Mouse (Mus musculus): ENCODE data around the gene Osm. TPM values are rescaled to one million over a fixed set of nuclear protein-coding genes. Genes with fewer than 3 reads are reported as not detected.

Gene Osm
- polyA plus RNA-seq, 1 experiment from 2014 or later: not detected

DNA sequence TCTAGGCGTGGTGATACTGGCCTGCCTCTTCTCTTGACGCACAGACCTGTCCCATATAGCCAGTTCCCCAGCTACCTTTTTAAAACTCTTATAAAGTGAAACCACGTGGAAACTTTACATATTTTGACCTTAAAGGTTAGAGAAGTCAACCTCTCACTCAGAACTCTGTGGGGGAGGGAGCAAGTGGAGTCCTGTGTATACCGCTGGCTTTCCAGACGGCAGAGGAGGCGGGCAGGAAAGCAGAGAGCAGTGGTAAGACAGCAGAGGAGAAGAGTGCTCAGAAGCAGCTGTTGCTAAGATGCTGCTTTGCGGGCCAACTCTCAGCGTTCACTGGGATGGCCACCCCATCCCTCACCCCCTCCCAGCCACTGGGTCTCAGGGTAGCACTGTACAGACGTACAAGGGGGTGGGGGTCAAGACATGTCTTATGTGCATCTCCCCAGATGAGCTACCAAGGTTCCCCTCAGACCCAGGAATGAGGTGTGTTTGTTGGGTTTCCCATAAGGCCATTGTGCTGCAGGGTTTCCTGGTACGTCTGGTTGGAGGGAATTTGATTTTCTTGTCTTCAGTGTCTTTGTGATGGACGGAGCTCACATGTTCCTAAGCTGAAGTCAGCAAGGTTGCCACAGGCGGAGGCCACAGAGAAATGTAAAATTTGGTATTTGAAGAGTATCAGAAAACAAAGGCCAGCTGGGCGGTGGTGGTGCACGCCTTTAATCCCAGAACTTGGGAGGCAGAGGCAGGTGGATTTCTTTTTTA lies 11.2 kb downstream of the Osm start:
- no peak for ATAC-seq
- 82% methylated on average over 14 of the region's 14 CpGs for WGBS

DNA sequence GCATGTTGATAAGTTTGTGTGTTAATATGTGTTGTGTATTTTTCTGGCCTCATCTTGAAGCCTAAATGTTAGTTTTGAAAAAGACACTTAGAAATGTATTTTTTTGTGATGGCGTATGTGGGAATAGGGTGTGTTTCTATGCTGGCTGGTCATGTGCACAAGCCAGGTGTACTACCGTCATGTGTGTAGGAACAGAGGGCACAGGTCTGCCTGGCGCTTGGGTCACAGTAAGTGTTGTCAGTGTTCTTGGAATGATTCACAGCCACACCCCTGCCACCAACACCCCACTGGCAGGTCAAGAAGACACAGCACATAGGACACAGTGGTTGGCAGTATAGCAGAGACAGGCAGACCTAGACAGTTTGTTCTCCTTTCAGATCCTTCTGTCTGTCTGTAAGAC lies 12.9 kb downstream of the Osm start:
- Histone ChIP-seq H3K9me3 (no peaks in the 10 kb centered on the region), H3K4me1 (replicated peaks) (no peaks in the 10 kb centered on the region), H3K27me3 (no peaks in the 10 kb centered on the region), H3K36me3 (no peaks in the 10 kb centered on the region), H3K9ac (replicated peaks) (no peak overlapping the region), H3K4me3 (replicated peaks) (no peak overlapping the region), H3K27ac (no peak overlapping the region), H3K4me2 (replicated peaks) (no peak overlapping the region)
- ATAC-seq: no peak
- 97% methylated on average over 3 of the region's 3 CpGs for WGBS

More for the DNA sequence above, 11.2 kb downstream of the Osm start:
- no peak overlapping the region for H3K4me3 ChIP-seq (replicated peaks)
- no peak overlapping the region for H3K4me2 ChIP-seq (replicated peaks)
- no peak overlapping the region for H3K9ac ChIP-seq (replicated peaks)
- H3K4me1 ChIP-seq (replicated peaks): no peaks in the 10 kb centered on the region
- no peaks in the 10 kb centered on the region for H3K36me3 ChIP-seq
- H3K9me3 ChIP-seq: no peaks in the 10 kb centered on the region
- H3K27ac ChIP-seq: no peak overlapping the region
- no peaks in the 10 kb centered on the region for H3K27me3 ChIP-seq

DNA sequence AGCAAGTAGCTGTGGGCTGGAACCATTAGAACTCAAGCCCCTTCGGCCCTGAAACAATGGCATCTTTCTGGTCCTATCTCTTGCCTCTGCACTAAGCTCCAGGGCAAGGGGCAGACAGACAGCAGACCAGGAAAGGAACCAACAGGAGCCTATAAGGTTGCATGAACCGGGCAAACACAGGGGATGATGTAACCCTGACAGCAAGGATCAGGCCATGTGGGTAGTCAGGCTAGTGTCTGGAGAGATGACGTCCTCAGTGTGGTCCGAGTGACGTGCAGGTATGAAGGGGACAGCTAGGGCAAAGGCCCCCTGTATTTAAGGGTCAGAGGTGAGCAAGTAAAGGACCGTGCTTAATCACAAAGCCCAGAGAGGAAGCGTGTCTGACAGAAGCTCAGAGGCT lies 14.1 kb downstream of the Osm start:
- Histone ChIP-seq H3K27me3 (no peaks in the 10 kb centered on the region), H3K4me2 (replicated peaks) (no peak overlapping the region), H3K27ac (no peak overlapping the region), H3K9ac (replicated peaks) (no peak overlapping the region), H3K36me3 (no peaks in the 10 kb centered on the region), H3K4me1 (replicated peaks) (no peaks in the 10 kb centered on the region), H3K9me3 (no peaks in the 10 kb centered on the region), H3K4me3 (replicated peaks) (no peak overlapping the region)
- ATAC-seq: no peak
- WGBS: 75% methylated on average over 7 of the region's 7 CpGs

DNA sequence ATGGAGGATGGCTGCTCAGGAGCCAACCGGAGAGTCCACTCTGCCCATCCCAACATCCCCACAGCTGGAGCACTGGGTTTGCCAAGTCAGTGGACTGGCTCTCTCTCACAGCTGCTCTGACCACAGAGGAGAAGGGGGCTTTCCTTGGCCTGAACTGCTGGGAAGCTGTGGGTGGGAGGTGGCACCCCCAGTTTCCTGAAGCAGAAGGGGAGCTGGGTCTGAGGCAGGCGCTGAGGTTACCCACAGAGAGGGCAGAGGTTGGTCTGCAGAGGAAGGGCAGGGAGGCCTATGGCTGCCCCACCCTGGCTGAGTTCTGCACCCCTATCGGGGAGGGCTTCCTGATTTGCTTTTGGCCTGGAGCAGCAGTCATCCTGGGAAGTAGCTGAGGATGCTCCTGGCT lies 15.2 kb downstream of the Osm start:
- Histone ChIP-seq H3K9me3 (no peaks in the 10 kb centered on the region), H3K4me3 (replicated peaks) (no peak overlapping the region), H3K9ac (replicated peaks) (no peak overlapping the region), H3K27me3 (no peaks in the 10 kb centered on the region), H3K4me2 (replicated peaks) (no peak overlapping the region), H3K36me3 (no peaks in the 10 kb centered on the region), H3K27ac (no peak overlapping the region), H3K4me1 (replicated peaks) (no peaks in the 10 kb centered on the region)
- WGBS: 75% methylated on average over 3 of the region's 3 CpGs
- ATAC-seq: no peak

DNA sequence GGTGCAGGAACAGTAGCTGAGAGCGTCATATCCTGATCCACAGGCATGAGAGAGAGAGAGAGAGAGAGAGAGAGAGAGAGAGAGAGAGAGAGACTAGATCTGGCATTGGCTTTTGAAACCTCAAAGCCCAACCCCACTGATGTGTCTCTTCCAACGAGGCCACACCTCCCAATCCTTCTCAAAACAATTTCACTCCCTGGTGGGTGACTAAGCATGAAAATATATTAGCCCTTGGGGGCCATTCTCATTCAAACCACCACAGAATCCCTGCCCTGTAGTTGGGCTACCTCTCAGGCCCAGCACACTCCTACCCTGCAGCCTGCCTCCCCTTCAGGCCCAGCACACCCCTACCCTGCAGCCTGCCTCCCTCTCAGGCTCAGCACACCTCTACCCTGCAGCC lies 16.7 kb downstream of the Osm start:
- Histone ChIP-seq H3K4me1 (replicated peaks) (no peaks in the 10 kb centered on the region), H3K27me3 (no peaks in the 10 kb centered on the region), H3K4me3 (replicated peaks) (no peak overlapping the region), H3K9ac (replicated peaks) (no peak overlapping the region), H3K4me2 (replicated peaks) (no peak overlapping the region), H3K27ac (no peak overlapping the region), H3K36me3 (no peaks in the 10 kb centered on the region), H3K9me3 (no peaks in the 10 kb centered on the region)
- WGBS: 89% methylated on average over 2 of the region's 2 CpGs
- no peak for ATAC-seq

DNA sequence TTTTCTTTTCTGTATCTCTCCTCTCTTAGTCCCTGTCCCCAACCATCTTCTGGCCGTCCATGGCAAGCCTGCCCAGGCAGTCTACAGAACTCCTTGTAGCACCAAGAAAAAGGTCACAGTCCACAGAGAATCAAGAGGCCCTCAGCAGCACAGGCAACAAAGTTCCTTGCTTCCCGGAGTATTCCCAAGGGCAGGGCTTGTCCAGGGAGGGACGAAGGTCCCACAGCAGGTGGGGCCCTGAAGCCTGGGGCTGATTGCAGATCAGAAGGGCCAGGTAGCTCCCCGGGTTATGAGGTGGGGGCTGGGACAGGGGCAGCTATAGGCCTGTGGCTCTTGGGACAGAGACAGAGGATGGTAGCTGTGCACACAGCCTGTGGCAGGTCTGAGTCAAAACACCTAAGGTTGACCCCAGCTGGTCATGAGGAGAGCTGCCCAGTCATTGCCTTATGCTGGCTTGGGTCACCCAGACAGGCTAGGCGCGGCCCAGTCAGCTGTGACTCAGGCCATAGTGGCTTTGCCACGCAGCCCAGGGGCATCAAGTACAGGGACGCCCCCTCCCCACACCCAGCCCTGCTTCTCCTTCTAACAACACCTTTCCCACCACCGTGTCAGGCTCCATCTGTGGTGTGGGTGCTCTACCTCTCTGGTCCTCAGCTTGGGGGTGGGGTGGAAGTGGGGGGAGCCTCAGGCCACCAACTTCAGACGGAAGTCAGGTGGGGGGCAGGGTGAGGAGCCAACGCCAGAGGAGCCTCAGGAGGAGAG lies 20.8 kb downstream of the Osm start, which contains the start of gene Lif:
Gene Lif (plus strand): TSS at position 712 of the 762 bp plus-strand sequence.
- WGBS: 68% methylated on average over 11 of the region's 11 CpGs

DNA sequence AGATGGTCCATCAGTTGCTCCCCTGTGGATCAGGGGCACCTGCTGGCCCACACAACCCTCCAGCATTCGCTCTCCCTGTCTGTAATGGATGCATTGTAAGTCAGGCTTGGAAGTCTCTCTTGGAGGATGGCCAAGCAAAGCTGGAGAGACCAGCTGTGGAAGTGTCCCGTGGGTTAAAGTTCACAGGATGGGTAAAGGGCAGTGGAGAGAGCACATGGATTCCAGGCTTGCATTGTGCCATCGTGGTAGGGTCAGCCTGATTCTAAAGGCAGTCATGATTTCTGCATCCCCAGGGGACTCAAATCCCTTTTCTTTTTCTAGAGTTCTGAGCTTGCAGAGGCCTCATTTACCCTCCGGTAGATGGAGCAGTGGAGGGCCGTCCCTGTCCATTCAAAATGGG lies 21.5 kb downstream of the Osm start:
- Histone ChIP-seq H3K4me3 (replicated peaks) (no peak overlapping the region), H3K9ac (replicated peaks) (no peak overlapping the region), H3K27me3 (0 out of 2 replicates have a peak, but pooled peaks cover 8% of the 10 kb centered on the region), H3K36me3 (no peaks in the 10 kb centered on the region), H3K9me3 (no peaks in the 10 kb centered on the region), H3K4me1 (replicated peaks) (peaks cover 14% of the 10 kb centered on the region), H3K27ac (no peak overlapping the region), H3K4me2 (replicated peaks) (no peak overlapping the region)
- no peak for ATAC-seq
- WGBS: 62% methylated on average over 5 of the region's 5 CpGs

More for the DNA sequence above, 20.8 kb downstream of the Osm start, which contains the start of gene Lif:
- Histone ChIP-seq H3K9me3 (no peaks in the 10 kb centered on the region), H3K4me3 (replicated peaks) (no peak within 1 kb of the TSS), H3K27me3 (0 out of 2 replicates have a peak, but pooled peaks cover 3% of the 10 kb centered on the region), H3K9ac (replicated peaks) (no peak within 1 kb of the TSS), H3K4me2 (replicated peaks) (no peak within 1 kb of the TSS), H3K4me1 (replicated peaks) (peaks cover 8% of the 10 kb centered on the region), H3K27ac (no peak within 1 kb of the TSS), H3K36me3 (no peaks in the 10 kb centered on the region)
- no peak for ATAC-seq

DNA sequence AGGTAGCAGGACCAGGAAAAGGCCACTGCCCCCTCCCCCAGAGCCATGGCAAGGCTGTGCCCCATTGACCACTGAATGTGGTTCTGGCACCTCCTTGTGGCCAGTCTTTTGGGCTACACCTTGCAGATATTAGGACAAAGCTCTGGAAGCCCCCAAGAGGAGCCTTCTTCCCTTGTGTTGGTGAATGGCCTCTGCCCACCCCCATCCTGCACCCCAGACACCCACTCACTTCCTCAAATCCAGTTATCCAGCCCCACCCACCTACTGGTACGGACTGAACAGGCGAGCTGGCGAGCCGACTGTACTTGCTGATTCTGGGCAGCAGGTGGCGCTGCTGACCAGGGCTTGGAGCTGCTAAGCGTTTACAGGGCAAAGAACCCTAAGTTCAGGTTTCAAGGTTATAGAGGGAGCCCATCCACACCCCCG lies 22.4 kb downstream of the Osm start:
- Histone ChIP-seq H3K4me3 (replicated peaks) (peak overlapping the region; percentile 25), H3K4me1 (replicated peaks) (peaks cover 16% of the 10 kb centered on the region), H3K27ac (no peak overlapping the region), H3K9ac (replicated peaks) (no peak overlapping the region), H3K36me3 (no peaks in the 10 kb centered on the region), H3K4me2 (replicated peaks) (peak overlapping the region; percentile 51), H3K27me3 (peaks cover 11% of the 10 kb centered on the region; the same call in 1 of the 2 replicates), H3K9me3 (no peaks in the 10 kb centered on the region)
- peak; percentile 63 for ATAC-seq
- WGBS: 1% methylated on average over 7 of the region's 7 CpGs

DNA sequence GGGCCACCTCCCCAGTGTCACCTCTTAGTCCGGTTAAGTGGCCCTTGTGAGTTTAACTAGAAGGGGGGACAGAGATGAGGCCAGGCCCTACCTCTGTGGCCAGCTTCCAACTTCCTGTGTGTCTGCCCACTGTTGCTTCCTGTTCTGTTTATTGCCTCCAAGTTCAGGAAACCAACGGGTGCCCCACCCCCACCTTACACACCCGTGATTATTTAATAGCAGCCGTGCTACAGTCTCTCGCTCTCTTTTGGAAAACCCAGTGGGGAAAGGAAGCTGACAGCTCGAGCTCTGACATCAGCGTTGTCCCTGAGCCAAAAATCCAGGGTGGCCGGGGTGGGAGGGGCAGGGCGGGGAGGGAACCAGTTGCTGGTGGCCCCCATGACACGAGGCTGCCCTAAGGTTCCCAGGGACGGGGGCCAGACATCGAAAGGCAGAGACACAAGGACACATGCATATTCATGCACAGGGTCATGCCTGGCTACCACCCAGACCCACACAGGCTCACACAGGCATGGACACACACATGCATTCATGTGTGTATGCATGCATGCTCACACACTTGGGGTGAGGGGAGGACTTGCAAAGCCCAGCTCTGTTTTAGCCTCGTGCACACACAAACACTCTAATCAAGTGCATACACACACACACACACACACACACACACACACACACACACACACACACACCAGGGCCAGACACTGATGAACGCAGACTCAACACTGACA lies 24.4 kb downstream of the Osm start:
- Histone ChIP-seq H3K9me3 (no peaks in the 10 kb centered on the region), H3K4me3 (replicated peaks) (no peak overlapping the region), H3K9ac (replicated peaks) (no peak overlapping the region), H3K27me3 (peaks cover 31% of the 10 kb centered on the region), H3K4me2 (replicated peaks) (no peak overlapping the region), H3K27ac (no peak overlapping the region), H3K36me3 (no peaks in the 10 kb centered on the region), H3K4me1 (replicated peaks) (peaks cover 16% of the 10 kb centered on the region)
- no peak for ATAC-seq
- 50% methylated on average over 14 of the region's 14 CpGs for WGBS

DNA sequence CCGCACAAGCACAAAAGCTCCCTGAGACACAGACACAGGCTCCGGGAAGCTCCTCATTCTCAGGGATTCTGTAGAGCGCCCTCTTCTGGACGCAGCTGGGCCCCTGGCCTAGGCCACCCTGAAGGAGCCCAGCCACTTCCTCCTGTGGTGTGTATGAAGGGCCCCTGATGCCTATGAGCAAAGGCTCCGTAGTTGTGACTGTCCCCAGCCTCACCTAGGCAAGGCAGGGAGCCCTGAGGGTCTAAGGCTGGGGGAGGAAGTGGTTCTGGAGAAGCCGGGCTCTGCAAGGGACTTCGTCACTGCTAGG lies 24.9 kb downstream of the Osm start:
- Histone ChIP-seq H3K9ac (replicated peaks) (no peak overlapping the region), H3K27ac (no peak overlapping the region), H3K4me3 (replicated peaks) (no peak overlapping the region), H3K4me2 (replicated peaks) (no peak overlapping the region), H3K27me3 (peaks cover 36% of the 10 kb centered on the region), H3K9me3 (no peaks in the 10 kb centered on the region), H3K36me3 (no peaks in the 10 kb centered on the region), H3K4me1 (replicated peaks) (peaks cover 16% of the 10 kb centered on the region)
- ATAC-seq: 0 out of 2 replicates have a peak, but pooled peaks have one; percentile 15
- whole genome bisulfite sequencing: 40% methylated on average over 7 of the region's 7 CpGs

DNA sequence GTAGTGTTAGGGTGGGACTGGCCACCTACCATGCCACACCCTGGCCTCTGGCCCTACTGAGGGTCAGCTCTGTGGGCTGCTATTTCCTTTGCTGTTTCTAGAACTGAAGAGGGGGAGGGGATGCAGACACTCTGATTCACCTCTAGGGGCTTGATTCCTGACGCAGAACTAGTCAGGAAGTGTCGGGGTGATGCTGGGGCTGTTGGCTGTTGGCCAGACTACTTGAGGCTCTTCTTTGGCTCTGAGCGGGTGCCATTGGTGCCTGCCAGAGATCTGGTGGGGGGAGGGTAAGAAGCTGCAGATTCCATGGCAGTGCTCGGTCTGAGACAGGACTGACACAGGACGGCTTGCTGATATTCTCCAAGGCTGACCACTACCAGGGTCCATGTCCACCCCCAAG lies 25.7 kb downstream of the Osm start:
- Histone ChIP-seq H3K36me3 (no peaks in the 10 kb centered on the region), H3K27me3 (peaks cover 44% of the 10 kb centered on the region), H3K9ac (replicated peaks) (no peak overlapping the region), H3K4me2 (replicated peaks) (no peak overlapping the region), H3K9me3 (no peaks in the 10 kb centered on the region), H3K27ac (no peak overlapping the region), H3K4me3 (replicated peaks) (no peak overlapping the region), H3K4me1 (replicated peaks) (peaks cover 22% of the 10 kb centered on the region)
- WGBS: 39% methylated on average over 5 of the region's 5 CpGs
- 0 out of 2 replicates have a peak, but pooled peaks have one; percentile 14 for ATAC-seq

DNA sequence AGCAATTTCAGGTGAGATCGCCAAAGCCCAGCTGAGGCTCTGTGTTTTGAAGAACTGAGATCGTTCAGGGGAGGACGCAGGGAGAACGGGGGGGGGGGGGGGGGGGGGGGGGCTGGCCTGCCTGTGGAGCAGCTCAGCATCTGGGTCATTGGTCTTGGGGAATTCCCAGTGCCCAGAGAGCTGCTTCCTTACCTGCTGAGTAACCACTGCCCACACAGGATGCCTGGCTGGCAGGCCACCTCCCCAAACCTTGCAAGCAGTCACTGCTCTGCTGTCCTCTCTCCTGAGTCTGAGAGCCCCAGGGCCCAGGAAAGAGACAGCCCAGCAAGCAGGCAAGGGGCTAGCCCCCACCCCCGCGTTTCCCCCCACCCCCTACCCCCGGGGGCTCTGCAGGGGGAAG lies 26.6 kb downstream of the Osm start:
- WGBS: 26% methylated on average over 7 of the region's 7 CpGs
- no peak for ATAC-seq
- no peaks in the 10 kb centered on the region for H3K36me3 ChIP-seq
- no peaks in the 10 kb centered on the region for H3K9me3 ChIP-seq
- no peak overlapping the region for H3K4me2 ChIP-seq (replicated peaks)
- peaks cover 24% of the 10 kb centered on the region for H3K4me1 ChIP-seq (replicated peaks)
- H3K9ac ChIP-seq (replicated peaks): no peak overlapping the region
- H3K4me3 ChIP-seq (replicated peaks): no peak overlapping the region
- H3K27me3 ChIP-seq: peaks cover 52% of the 10 kb centered on the region
- H3K27ac ChIP-seq: no peak overlapping the region
